Comparison of ENCODE assay signal across 8 mouse cellular contexts in the genomic region with DNA sequence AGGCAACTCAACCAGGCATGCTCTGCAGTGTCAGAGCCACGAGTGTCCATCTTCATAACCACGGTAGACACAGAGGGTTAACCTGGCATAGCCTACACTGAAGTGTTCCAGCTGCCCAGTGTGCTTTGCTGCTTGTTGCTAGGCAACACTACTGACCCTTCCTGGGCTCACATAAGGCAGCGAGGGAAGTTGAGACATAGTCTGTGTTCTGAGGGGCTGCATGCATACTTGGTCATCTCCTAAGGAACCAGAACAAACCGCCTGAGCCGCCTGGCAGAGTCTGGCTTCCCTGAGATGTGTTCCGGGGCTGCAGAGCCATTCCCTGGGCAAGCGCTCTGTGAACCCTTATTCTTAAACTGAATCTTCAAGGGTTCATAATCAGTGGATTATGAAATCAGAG. TPM values are rescaled to one million over a fixed set of nuclear protein-coding genes. Genes with fewer than 3 reads are reported as not detected.
DNase-seq lines count a peak whose midpoint lies in the region; ATAC-seq lines count a peak whose summit lies in the region.
"Had no signal": no experiment of that assay in that cellular context is flagged by ENCODE, and none has a peak within 500 bp of the region (broad histone marks: within the 10 kb centered on the region; RNA-seq: fewer than 3 reads in every experiment).

No protein-coding gene starts in this region.

- no peak overlapping the region for H3K9ac ChIP-seq in limb, embryonic 15.5 days
- no peak overlapping the region for H3K9ac ChIP-seq in neural tube, embryonic 14.5 days (replicated peaks; ENCODE audit: low read depth, low read length)

- intact Hi-C loops in left cerebral cortex, postnatal 4 days (cut with DNase I), result loop anchor here (5.0 kb wide), 1 partner anchor 49 kb away; a partner anchor contains a TSS

- H3K27me3 ChIP-seq in limb, embryonic 15.5 days, result no peaks in the 10 kb centered on the region
- no peaks in the 10 kb centered on the region for H3K27me3 ChIP-seq in neural tube, embryonic 14.5 days (ENCODE audit: control insufficient read depth, insufficient read depth, low read length)

- no peak overlapping the region for H3K4me3 ChIP-seq in limb, embryonic 15.5 days
- no peak overlapping the region for H3K4me3 ChIP-seq in neural tube, embryonic 14.5 days (ENCODE audit: low read depth, low read length)
- H3K4me3 ChIP-seq: myocyte had no signal

- peaks cover 7% of the 10 kb centered on the region for H3K4me1 ChIP-seq in limb, embryonic 15.5 days
- H3K4me1 ChIP-seq in neural tube, embryonic 14.5 days (ENCODE audit: control insufficient read depth, insufficient read depth, low read length), result no peaks in the 10 kb centered on the region; the same call in 1 of the 2 replicates

- no peaks in the 10 kb centered on the region for H3K36me3 ChIP-seq in limb, embryonic 15.5 days
- H3K36me3 ChIP-seq in neural tube, embryonic 14.5 days (ENCODE audit: control insufficient read depth, insufficient read depth, low read length), result no peaks in the 10 kb centered on the region

- H3K27ac ChIP-seq in limb, embryonic 15.5 days, result no peak overlapping the region
- H3K27ac ChIP-seq in neural tube, embryonic 14.5 days (ENCODE audit: low read depth, low read length), result peak overlapping the region; percentile 29

- ATAC-seq in limb, embryonic 15.5 days (ENCODE audit: insufficient number of reproducible peaks, low FRiP score, low TSS enrichment, low read depth), result 0 out of 2 replicates have a peak, but pooled peaks have one; percentile 52
- ATAC-seq in neural tube, embryonic 14.5 days (ENCODE audit: low read depth), result peak; percentile 94

- H3K9me3 ChIP-seq in limb, embryonic 15.5 days, result no peaks in the 10 kb centered on the region
- H3K9me3 ChIP-seq in neural tube, embryonic 14.5 days (ENCODE audit: control insufficient read depth, low read length), result no peaks in the 10 kb centered on the region

- DNase-seq in left cerebral cortex, postnatal 4 days, result peak; percentile 56
- no peak for DNase-seq in left cerebral cortex, adult 18-20 months (ENCODE audit: low spot score in 2 of 2)
- DNase-seq in embryo, embryonic 11 days, result peak; percentile 78
- no peak for DNase-seq in urinary bladder, adult 2 months (ENCODE audit: low spot score)
- no peak for DNase-seq in adrenal gland, adult 18-20 months (ENCODE audit: low spot score in 2 of 2)

- H3K4me2 ChIP-seq in limb, embryonic 15.5 days, result no peak overlapping the region
- peak overlapping the region; percentile 31 for H3K4me2 ChIP-seq in neural tube, embryonic 14.5 days (ENCODE audit: low read depth, low read length)

- 62% methylated on average over 7 of the region's 7 CpGs for WGBS in limb, embryonic 15.5 days
- 14% methylated on average over 7 of the region's 7 CpGs for WGBS in neural tube, embryonic 14.5 days

RNA-seq across cellular contexts. Expression of a gene that starts 21.0 kb away (rescaled TPM):
- 1 to 10 TPM in 1 of 2 experiments, not detected in 1; 2.0 TPM for total RNA-seq in left cerebral cortex, postnatal 4 days (2021)
- not detected for total RNA-seq in left cerebral cortex, adult 18-20 months (2021)
- not detected in 2 replicates for polyA plus RNA-seq in limb, embryonic 15.5 days (2015; fragmentation: Nextera tagmentation; extraction: Ambion mirVana)
- polyA plus RNA-seq in neural tube, embryonic 14.5 days (2014; fragmentation: Nextera tagmentation; extraction: Ambion mirVana), result not detected in 2 replicates
- 0.28 TPM in 1 of 2 replicates, not detected in the other for polyA plus RNA-seq in urinary bladder, adult 2 months (2012; rRNA removed)
- total RNA-seq in adrenal gland, adult 18-20 months (2021), result not detected
- polyA plus RNA-seq: myocyte had no signal

RNA-seq across cellular contexts. Expression of a gene that starts 21.6 kb away (rescaled TPM):
- total RNA-seq in left cerebral cortex, postnatal 4 days (2021), result 1 to 10 TPM; 4.4 to 5.8 TPM
- 1 to 10 TPM; 1.7 to 2.3 TPM for total RNA-seq in left cerebral cortex, adult 18-20 months (2021)
- polyA plus RNA-seq in limb, embryonic 15.5 days (2015; fragmentation: Nextera tagmentation; extraction: Ambion mirVana), result 0.51 and 1.00 TPM in 2 replicates
- polyA plus RNA-seq in neural tube, embryonic 14.5 days (2014; fragmentation: Nextera tagmentation; extraction: Ambion mirVana), result 2.3 and 3.1 TPM in 2 replicates
- 0.08 and 0.10 TPM in 2 replicates for polyA plus RNA-seq in urinary bladder, adult 2 months (2012; rRNA removed)
- not detected for total RNA-seq in adrenal gland, adult 18-20 months (2021)
- polyA plus RNA-seq: myocyte had no signal

RNA-seq across cellular contexts. Expression of a gene that starts 49.7 kb away (rescaled TPM):
- 10 to 100 TPM; 49.4 to 57.6 TPM for total RNA-seq in left cerebral cortex, postnatal 4 days (2021)
- total RNA-seq in left cerebral cortex, adult 18-20 months (2021), result 10 to 100 TPM; 40.2 to 43.5 TPM
- polyA plus RNA-seq in limb, embryonic 15.5 days (2015; fragmentation: Nextera tagmentation; extraction: Ambion mirVana), result 74.7 and 90.3 TPM in 2 replicates
- 46.3 and 47.7 TPM in 2 replicates for polyA plus RNA-seq in neural tube, embryonic 14.5 days (2014; fragmentation: Nextera tagmentation; extraction: Ambion mirVana)
- 77.1 and 80.1 TPM in 2 replicates for polyA plus RNA-seq in urinary bladder, adult 2 months (2012; rRNA removed)
- 10 to 100 TPM; 56.6 to 73.2 TPM for total RNA-seq in adrenal gland, adult 18-20 months (2021)

Comparison
In these comparisons a context has a peak if more than half of its experiments do, and no peak if none do; other contexts are left out.
1. DNase-seq: peak in left cerebral cortex, postnatal 4 days (single experiment) and embryo, embryonic 11 days (single experiment); none in left cerebral cortex, adult 18-20 months (0 of 2), urinary bladder, adult 2 months (single experiment) and adrenal gland, adult 18-20 months (0 of 2).